Mouse (Mus musculus): ENCODE data around the gene Esrrg.

Esrrg gene

GRCm38 (mm10) chr1:188101832-188102231, 493.2 kb downstream of the Esrrg start:
- DNase-seq = no peak

DNA sequence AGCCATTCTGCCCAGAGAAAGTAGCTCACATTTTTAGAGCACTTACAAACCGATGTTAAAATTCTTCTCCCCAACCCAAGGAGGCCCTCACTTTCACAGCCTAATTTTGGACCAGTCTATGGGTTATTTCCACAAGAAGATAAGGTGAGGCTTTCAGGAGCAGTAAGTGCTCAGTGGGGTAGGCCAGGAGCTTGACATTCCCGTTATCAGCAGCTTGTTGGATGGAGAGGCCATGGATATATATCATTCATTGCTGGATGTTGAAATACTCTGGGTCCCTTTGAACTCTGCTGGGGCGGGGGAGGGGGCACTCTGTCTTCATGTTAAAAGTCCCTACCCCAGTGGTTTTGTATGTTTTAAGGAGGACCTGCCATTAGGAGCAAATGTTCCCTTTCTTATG, 494.6 kb downstream of the Esrrg start:
- no peak for DNase-seq

- no peak for DNase-seq
These were observed 496.9 kb downstream of the Esrrg start for GRCm38 (mm10) chr1:188105516-188105915.

DNA sequence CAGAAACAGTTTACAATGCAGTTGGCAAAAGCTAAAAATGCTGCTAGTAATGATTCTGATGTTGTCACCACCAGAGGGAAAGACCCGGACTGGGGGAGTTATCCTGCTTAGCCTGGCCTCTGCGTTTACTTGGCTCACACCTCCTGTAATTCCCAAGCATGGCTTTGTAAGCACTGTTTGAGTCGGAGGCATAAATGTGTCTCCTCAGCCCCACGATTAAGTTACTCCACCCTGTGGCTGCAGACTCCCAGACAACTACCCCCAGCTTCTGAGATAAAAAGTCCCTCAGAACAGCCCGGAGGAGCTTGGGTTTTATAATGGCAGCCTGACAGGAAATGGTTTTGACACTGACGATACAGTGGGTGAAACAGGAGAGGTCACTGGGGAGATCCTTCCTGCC, 499.4 kb downstream of the Esrrg start:
- DNase-seq = no peak

GRCm38 (mm10) chr1:188111552-188111951, 503.0 kb downstream of the Esrrg start:
- DNase-seq = no peak

GRCm38 (mm10) chr1:188113240-188113639, 504.6 kb downstream of the Esrrg start:
- no peak for DNase-seq

- DNase-seq = peak; percentile 62
These were observed 509.5 kb downstream of the Esrrg start for GRCm38 (mm10) chr1:188118125-188118524.

GRCm38 (mm10) chr1:188119806-188120205, 511.2 kb downstream of the Esrrg start:
- no peak for DNase-seq

- no peak for DNase-seq
These were observed 517.0 kb downstream of the Esrrg start for GRCm38 (mm10) chr1:188125521-188126021.

- no peak for DNase-seq
These were observed 527.5 kb downstream of the Esrrg start for GRCm38 (mm10) chr1:188136126-188136525.

GRCm38 (mm10) chr1:188139473-188139872, 530.9 kb downstream of the Esrrg start:
- no peak for DNase-seq

GRCm38 (mm10) chr1:188140221-188140620, 531.6 kb downstream of the Esrrg start:
- DNase-seq = no peak

DNA sequence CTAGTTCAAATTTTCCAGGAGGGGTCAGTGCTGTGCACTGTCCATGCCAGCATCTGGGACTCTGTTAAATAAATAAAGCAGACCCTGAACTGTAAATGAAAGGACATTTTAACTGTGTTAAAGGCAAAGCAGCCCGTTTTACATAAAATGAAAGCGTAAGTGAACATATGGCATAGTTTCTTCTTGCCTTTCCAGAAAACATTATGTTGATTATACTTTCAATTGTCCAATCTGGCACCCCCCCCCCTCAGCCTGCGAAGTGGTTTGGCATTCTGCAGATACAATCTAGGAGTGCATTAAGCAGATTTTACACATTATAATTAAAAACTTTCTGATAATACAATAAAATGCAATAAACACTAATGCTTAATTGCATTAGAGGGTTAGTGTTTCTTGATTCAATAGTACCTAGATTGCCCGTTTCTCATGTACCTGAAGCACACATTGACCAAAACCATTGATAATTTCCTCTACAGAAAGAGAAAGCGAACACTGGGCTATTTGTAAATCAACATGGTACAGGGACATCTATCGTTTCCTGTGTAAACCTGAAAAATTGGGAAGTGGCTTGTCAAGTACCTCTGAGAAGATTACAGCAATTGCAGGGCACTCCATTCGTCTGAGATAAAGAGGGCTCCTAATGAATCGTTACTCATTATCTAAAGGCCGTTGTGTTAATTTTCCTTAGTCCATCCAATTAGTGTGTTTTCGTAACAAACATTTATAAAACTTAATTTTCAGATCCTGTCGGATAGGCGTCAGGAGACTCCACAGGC, 539.0 kb downstream of the Esrrg start:
- no peak for DNase-seq

GRCm38 (mm10) chr1:188151066-188151465, 542.5 kb downstream of the Esrrg start:
- no peak for DNase-seq

DNA sequence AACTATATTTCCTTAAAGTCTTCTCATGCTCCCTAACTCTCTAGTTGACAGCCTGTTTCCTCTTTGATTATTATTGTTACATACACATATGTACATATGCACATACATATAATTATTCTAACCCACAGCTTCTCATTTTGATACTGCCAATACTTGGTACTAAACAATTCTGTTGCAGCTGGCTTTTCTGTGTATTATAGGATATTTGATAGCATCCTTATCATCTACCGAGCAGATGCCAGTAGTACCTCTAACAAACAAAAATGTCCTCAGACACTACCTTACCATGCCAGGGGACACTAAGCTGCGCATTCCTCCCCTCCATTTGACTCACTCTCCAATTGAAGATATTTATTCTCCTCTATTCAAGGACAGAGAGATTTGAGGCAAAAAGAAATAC, 543.4 kb downstream of the Esrrg start:
- no peak for DNase-seq

DNA sequence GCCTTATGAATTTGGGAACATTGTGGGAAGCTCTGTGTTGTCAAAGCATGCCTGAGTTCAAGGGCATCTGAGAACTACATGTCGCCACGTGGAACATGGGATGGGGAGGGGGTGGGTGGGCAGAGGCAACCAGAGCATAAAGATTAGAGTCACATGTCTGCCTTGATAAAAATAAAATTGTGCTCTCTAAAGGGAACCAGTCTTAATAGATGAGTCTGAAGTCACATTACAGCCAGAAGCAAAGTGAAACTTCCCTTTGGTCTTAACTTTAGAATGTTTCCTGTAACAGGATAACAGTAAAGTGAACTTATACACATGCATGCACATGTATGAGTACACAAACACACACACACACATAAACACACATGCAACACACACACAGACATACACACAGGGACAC, 545.1 kb downstream of the Esrrg start:
- no peak for DNase-seq

- DNase-seq = no peak
These were observed 546.0 kb downstream of the Esrrg start for GRCm38 (mm10) chr1:188154466-188155110.

- no peak for DNase-seq
These were observed 546.7 kb downstream of the Esrrg start for GRCm38 (mm10) chr1:188155135-188155779.

DNA sequence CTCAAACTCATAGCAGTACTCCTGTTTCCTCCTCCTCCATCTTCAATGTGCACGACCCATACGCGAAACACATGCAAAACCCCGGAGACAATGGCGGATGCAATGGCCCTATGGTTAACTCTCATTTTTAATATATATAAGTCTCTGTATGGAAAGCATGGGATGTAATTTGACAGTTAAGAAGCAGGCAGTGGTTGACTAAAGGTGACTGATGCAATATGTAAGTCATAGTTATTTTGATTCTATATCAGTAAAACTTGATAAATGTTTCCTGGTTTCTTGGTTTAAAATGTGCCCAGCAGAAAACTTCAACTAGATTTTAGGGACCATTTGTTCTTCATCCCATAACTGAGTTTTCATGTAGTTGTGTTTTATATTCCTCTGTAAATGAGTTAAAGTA, 547.9 kb downstream of the Esrrg start:
- DNase-seq = no peak

GRCm38 (mm10) chr1:188157237-188157955, 548.8 kb downstream of the Esrrg start:
- DNase-seq = no peak

GRCm38 (mm10) chr1:188158675-188159074, 550.1 kb downstream of the Esrrg start:
- DNase-seq = no peak

GRCm38 (mm10) chr1:188159108-188159507, 550.5 kb downstream of the Esrrg start:
- DNase-seq = no peak

- no peak for DNase-seq
These were observed 554.5 kb downstream of the Esrrg start for GRCm38 (mm10) chr1:188163058-188163457.
